Mouse (Mus musculus): ENCODE results near the gene Cers6.

- TF ChIP-seq CTCF (IDR thresholded peaks at IDR 0.05; ENCODE audit: control insufficient read depth, insufficient read depth, insufficient read length) (no peak), USF1 (IDR thresholded peaks at IDR 0.05; ENCODE audit: low read depth) (no peak)
Measured at GRCm38 (mm10) chr2:68822152-68822887, 38.9 kb upstream of the Cers6 start.
